ENCODE assay signal across 15 mouse cellular contexts in genomic region chr16:18268182-18268581, GRCm38 (mm10). TPM values are rescaled to one million over a fixed set of nuclear protein-coding genes. Genes with fewer than 3 reads are reported as not detected.
DNase-seq lines count a peak whose midpoint lies in the region; ATAC-seq and TF ChIP-seq lines count a peak whose summit lies in the region.
"Had no signal": no experiment of that assay in that cellular context is flagged by ENCODE, and none has a peak within 500 bp of the region (broad histone marks: within the 10 kb centered on the region; RNA-seq: fewer than 3 reads in every experiment).

No protein-coding gene starts in this region.

- H3K27ac ChIP-seq in forebrain, embryonic 12.5 days = no peak overlapping the region
- no peak overlapping the region for H3K27ac ChIP-seq in forebrain, embryonic 13.5 days
- H3K27ac ChIP-seq in liver, postnatal 0 days (ENCODE audit: low read depth) = no peak overlapping the region
- H3K27ac ChIP-seq: lung, embryonic 15.5 days; stomach, embryonic 15.5 days had no signal

- H3K9ac ChIP-seq in forebrain, embryonic 12.5 days = no peak overlapping the region
- H3K9ac ChIP-seq in forebrain, embryonic 13.5 days = no peak overlapping the region
- H3K9ac ChIP-seq in liver, postnatal 0 days (replicated peaks) = no peak overlapping the region
- H3K9ac ChIP-seq: lung, embryonic 15.5 days; stomach, embryonic 15.5 days had no signal

- H3K4me2 ChIP-seq in forebrain, embryonic 12.5 days = no peak overlapping the region
- H3K4me2 ChIP-seq in forebrain, embryonic 13.5 days = no peak overlapping the region
- no peak overlapping the region for H3K4me2 ChIP-seq in liver, postnatal 0 days (ENCODE audit: low read depth, low read length)
- H3K4me2 ChIP-seq: heart, embryonic 11.5 days; lung, embryonic 15.5 days; stomach, embryonic 15.5 days had no signal

- no peaks in the 10 kb centered on the region for H3K9me3 ChIP-seq in forebrain, embryonic 12.5 days
- H3K9me3 ChIP-seq in forebrain, embryonic 13.5 days (replicated peaks) = no peaks in the 10 kb centered on the region
- no peaks in the 10 kb centered on the region for H3K9me3 ChIP-seq in liver, postnatal 0 days (ENCODE audit: low read length)
- H3K9me3 ChIP-seq: lung, embryonic 15.5 days; stomach, embryonic 15.5 days had no signal

- WGBS in forebrain, embryonic 12.5 days = 92% methylated on average over 5 of the region's 5 CpGs
- 90% methylated on average over 5 of the region's 5 CpGs for WGBS in forebrain, embryonic 13.5 days
- WGBS in liver, postnatal 0 days (ENCODE audit: insufficient replicate concordance) = 89% methylated on average over 5 of the region's 5 CpGs

- peaks cover 93% of the 10 kb centered on the region for H3K36me3 ChIP-seq in forebrain, embryonic 12.5 days (replicated peaks)
- peaks cover 93% of the 10 kb centered on the region for H3K36me3 ChIP-seq in forebrain, embryonic 13.5 days (ENCODE audit: poor library complexity, severe bottlenecking)
- H3K36me3 ChIP-seq in liver, postnatal 0 days (replicated peaks; ENCODE audit: insufficient read depth, low read length) = peaks cover 83% of the 10 kb centered on the region

- ATAC-seq in forebrain, embryonic 12.5 days (ENCODE audit: low FRiP score) = 0 out of 2 replicates have a peak, but pooled peaks have one; percentile 17
- ATAC-seq in forebrain, embryonic 13.5 days = no peak
- no peak for ATAC-seq in liver, postnatal 0 days
- no peak for ATAC-seq in megakaryocyte, adult 5-6 weeks (ENCODE audit: poor library complexity, severe bottlenecking)

- no peak for TF ChIP-seq EP300 in liver, postnatal 0 days (IDR thresholded peaks at IDR 0.05; ENCODE audit: low read depth)

- peak; percentile 54 for TF ChIP-seq CTCF in liver, postnatal 0 days (IDR thresholded peaks at IDR 0.05; ENCODE audit: low read depth)

- H3K27me3 ChIP-seq in forebrain, embryonic 12.5 days = no peaks in the 10 kb centered on the region
- H3K27me3 ChIP-seq in forebrain, embryonic 13.5 days = no peaks in the 10 kb centered on the region
- H3K27me3 ChIP-seq in liver, postnatal 0 days (ENCODE audit: insufficient read depth, low read length) = no peaks in the 10 kb centered on the region
- H3K27me3 ChIP-seq: lung, embryonic 15.5 days; stomach, embryonic 15.5 days had no signal

- DNase-seq in liver, postnatal 0 days = no peak
- DNase-seq in liver (no peak), MN1 (ENCODE audit: low spot score) (peak; percentile 45)
- peak; percentile 30 for DNase-seq in naive thymus-derived CD4-positive, alpha-beta T cell, adult 2 months (ENCODE audit: low read depth)
- no peak for DNase-seq in kidney, postnatal 25 days
- DNase-seq: adrenal gland, postnatal 14 days; cerebellum, adult 8-10 months; kidney, adult 11 months had no signal

- no peak overlapping the region for H3K4me3 ChIP-seq in forebrain, embryonic 12.5 days (replicated peaks)
- no peak overlapping the region for H3K4me3 ChIP-seq in forebrain, embryonic 13.5 days
- no peak overlapping the region for H3K4me3 ChIP-seq in liver, postnatal 0 days (ENCODE audit: low read depth, low read length)
- H3K4me3 ChIP-seq: lung, embryonic 15.5 days; stomach, embryonic 15.5 days had no signal

- H3K4me1 ChIP-seq in forebrain, embryonic 12.5 days = no peaks in the 10 kb centered on the region
- no peaks in the 10 kb centered on the region for H3K4me1 ChIP-seq in forebrain, embryonic 13.5 days
- no peaks in the 10 kb centered on the region for H3K4me1 ChIP-seq in liver, postnatal 0 days (ENCODE audit: insufficient read depth)
- H3K4me1 ChIP-seq: lung, embryonic 15.5 days; stomach, embryonic 15.5 days had no signal

RNA-seq across cellular contexts. Expression of gene Gm49776, which starts 10.1 kb away (rescaled TPM):
- 3.4 TPM in 1 of 2 replicates, not detected in the other for polyA plus RNA-seq in forebrain, embryonic 12.5 days (2016; fragmentation: Nextera tagmentation; extraction: Ambion mirVana)
- 2.5 and 7.6 TPM in 2 replicates for polyA plus RNA-seq in forebrain, embryonic 13.5 days (2015; fragmentation: Nextera tagmentation; extraction: Ambion mirVana)
- 1.1 TPM in 1 of 2 replicates, not detected in the other for polyA plus RNA-seq in liver, postnatal 0 days (2015; fragmentation: Nextera tagmentation; extraction: Ambion mirVana)
- total RNA-seq in megakaryocyte, adult 5-6 weeks (2015) = not detected in 2 replicates
- not detected in 2 replicates for total RNA-seq in megakaryocyte, adult 5-6 weeks (2017)
- total RNA-seq: adrenal gland, postnatal 14 days; left cerebral cortex, postnatal 10 days had no signal
- polyA plus RNA-seq: heart, embryonic 11.5 days had no signal

RNA-seq across cellular contexts. Expression of gene Ranbp1, which starts 19.6 kb away (rescaled TPM):
- polyA plus RNA-seq in forebrain, embryonic 12.5 days (2016; fragmentation: Nextera tagmentation; extraction: Ambion mirVana) = 983 and 1,008 TPM in 2 replicates
- 726 and 766 TPM in 2 replicates for polyA plus RNA-seq in forebrain, embryonic 13.5 days (2015; fragmentation: Nextera tagmentation; extraction: Ambion mirVana)
- 156 and 160 TPM in 2 replicates for polyA plus RNA-seq in liver, postnatal 0 days (2015; fragmentation: Nextera tagmentation; extraction: Ambion mirVana)
- total RNA-seq in megakaryocyte, adult 5-6 weeks (2015) = 222 and 262 TPM in 2 replicates
- 251 and 278 TPM in 2 replicates for total RNA-seq in megakaryocyte, adult 5-6 weeks (2017)

RNA-seq across cellular contexts. Expression of gene Trmt2a, which starts 19.7 kb away (rescaled TPM):
- polyA plus RNA-seq in forebrain, embryonic 12.5 days (2016; fragmentation: Nextera tagmentation; extraction: Ambion mirVana) = 111 and 118 TPM in 2 replicates
- polyA plus RNA-seq in forebrain, embryonic 13.5 days (2015; fragmentation: Nextera tagmentation; extraction: Ambion mirVana) = 116 and 126 TPM in 2 replicates
- polyA plus RNA-seq in liver, postnatal 0 days (2015; fragmentation: Nextera tagmentation; extraction: Ambion mirVana) = 22.9 and 23.3 TPM in 2 replicates
- 62.8 and 73.1 TPM in 2 replicates for total RNA-seq in megakaryocyte, adult 5-6 weeks (2015)
- total RNA-seq in megakaryocyte, adult 5-6 weeks (2017) = 48.8 and 69.0 TPM in 2 replicates

RNA-seq across cellular contexts. Expression of gene Dgcr8, which starts 20.9 kb away (rescaled TPM):
- polyA plus RNA-seq in forebrain, embryonic 12.5 days (2016; fragmentation: Nextera tagmentation; extraction: Ambion mirVana) = 40.8 and 44.2 TPM in 2 replicates
- polyA plus RNA-seq in forebrain, embryonic 13.5 days (2015; fragmentation: Nextera tagmentation; extraction: Ambion mirVana) = 37.7 and 44.0 TPM in 2 replicates
- 5.4 and 9.2 TPM in 2 replicates for polyA plus RNA-seq in liver, postnatal 0 days (2015; fragmentation: Nextera tagmentation; extraction: Ambion mirVana)
- total RNA-seq in megakaryocyte, adult 5-6 weeks (2015) = 23.3 and 32.1 TPM in 2 replicates
- total RNA-seq in megakaryocyte, adult 5-6 weeks (2017) = 33.2 and 40.2 TPM in 2 replicates

RNA-seq across cellular contexts. Expression of gene Zdhhc8, which starts 33.2 kb away (rescaled TPM):
- 15.7 and 16.9 TPM in 2 replicates for polyA plus RNA-seq in forebrain, embryonic 12.5 days (2016; fragmentation: Nextera tagmentation; extraction: Ambion mirVana)
- polyA plus RNA-seq in forebrain, embryonic 13.5 days (2015; fragmentation: Nextera tagmentation; extraction: Ambion mirVana) = 7.7 and 8.4 TPM in 2 replicates
- polyA plus RNA-seq in liver, postnatal 0 days (2015; fragmentation: Nextera tagmentation; extraction: Ambion mirVana) = 1.3 and 1.6 TPM in 2 replicates
- total RNA-seq in megakaryocyte, adult 5-6 weeks (2015) = 5.1 and 5.8 TPM in 2 replicates
- 2.2 and 4.0 TPM in 2 replicates for total RNA-seq in megakaryocyte, adult 5-6 weeks (2017)

Comparison
In these comparisons a context has a peak if more than half of its experiments do, and no peak if none do; other contexts are left out.
1. DNase-seq: peak in MN1 (single experiment) and naive thymus-derived CD4-positive, alpha-beta T cell, adult 2 months (single experiment); none in liver, postnatal 0 days (single experiment), liver (single experiment) and kidney, postnatal 25 days (0 of 2).